Mouse (Mus musculus) ovary, adult 2 months (tissue): ENCODE measurements around the gene Oog1. TPM values are rescaled to one million over a fixed set of nuclear protein-coding genes. Genes with fewer than 3 reads are reported as not detected.

Experiments
- polyA plus RNA-seq: library from polyadenylated mRNA; depleted of rRNA; stranded (reverse); fragments of >200 nt; gene quantifications from 2 replicates; pipeline ENCODE4 v1.2.3, GENCODE M21; 2012; rRNA removed

The Oog1 gene
- 1.2 and 2.1 TPM in 2 replicates for polyA plus RNA-seq

DNA sequence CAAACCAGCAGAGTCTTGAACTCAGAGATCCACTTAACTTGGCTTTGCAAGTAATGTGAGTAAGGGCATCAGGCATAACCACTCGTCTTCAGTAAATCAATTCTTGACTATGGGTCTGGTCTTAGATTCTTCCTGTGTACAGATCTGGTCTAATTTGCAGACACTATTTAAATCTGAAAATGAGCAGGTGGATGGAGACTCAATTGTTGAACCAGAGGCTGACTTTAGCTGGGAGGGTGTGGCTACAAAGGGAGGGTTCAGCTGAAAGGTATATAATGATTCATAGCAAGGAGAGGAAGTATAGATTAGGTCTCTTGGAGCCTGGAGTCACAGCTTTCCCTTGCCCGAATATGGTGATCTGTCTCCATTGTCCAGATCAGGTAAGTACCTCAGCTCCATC lies at the start of gene Oog1:
TSS of gene Oog1 (plus strand) at position 301 of the 400 bp plus-strand sequence.

DNA sequence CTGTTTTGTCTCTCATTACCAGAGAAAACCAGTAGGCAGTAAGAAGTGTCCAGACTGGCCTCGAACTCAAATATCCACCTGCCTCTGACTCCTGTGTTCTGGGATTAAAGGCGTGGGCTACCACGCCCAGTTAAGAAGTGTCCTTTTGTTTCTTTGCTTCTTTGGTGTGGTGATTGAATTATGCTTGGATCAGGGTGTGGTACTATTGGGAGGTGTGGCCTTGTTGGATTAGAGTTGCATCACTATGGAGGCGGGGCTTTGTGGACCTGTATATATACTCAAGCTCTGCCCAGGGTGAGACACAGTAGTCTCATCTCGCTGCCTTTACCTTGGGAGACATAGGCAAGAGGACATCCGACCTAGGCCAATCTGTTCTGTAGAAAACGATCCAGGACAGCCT lies 16.1 kb downstream of the Oog1 start, which contains the start of gene Gm4027:
TSS of gene Gm4027 (plus strand) at position 301 of the 400 bp plus-strand sequence.

DNA sequence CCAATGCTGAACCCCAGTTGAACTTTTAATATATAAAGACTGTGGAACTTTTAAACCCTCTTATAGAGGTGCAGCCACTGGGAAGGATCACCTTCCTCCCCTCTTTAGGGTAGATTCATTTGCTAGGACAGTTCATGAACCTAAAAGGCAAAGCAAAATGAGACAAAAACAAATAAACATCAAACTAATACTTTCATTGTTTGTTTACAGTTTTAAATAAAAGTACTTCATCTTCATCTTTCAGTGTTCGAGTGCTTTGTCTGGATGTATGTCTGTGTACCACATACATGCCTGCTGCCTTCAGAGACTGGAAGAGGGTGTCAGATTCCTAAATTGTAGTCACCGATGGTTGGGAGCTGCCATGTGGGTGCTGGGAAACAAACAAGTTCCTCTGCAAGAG lies 42.0 kb downstream of the Oog1 start, which contains the start of gene Gm16381:
TSS of gene Gm16381 (minus strand) at position 101 of the 400 bp plus-strand sequence.

Other genes starting within 250 kb of the Oog1 start
- 8.2 and 19.2 TPM in 2 replicates for gene Sptlc2, start 214.3 kb upstream of the Oog1 start, polyA plus RNA-seq
- 7.3 and 12.3 TPM in 2 replicates for gene Slirp, start 158.8 kb upstream of the Oog1 start, polyA plus RNA-seq
- gene Alkbh1, start 158.7 kb upstream of the Oog1 start, polyA plus RNA-seq, result 22.2 and 22.5 TPM in 2 replicates
- 4.9 and 5.3 TPM in 2 replicates for gene Snw1, start 130.4 kb upstream of the Oog1 start, polyA plus RNA-seq
- not detected in 2 replicates for gene Gm5788, start 108.0 kb upstream of the Oog1 start, polyA plus RNA-seq
- gene Gm8300, start 88.4 kb upstream of the Oog1 start, polyA plus RNA-seq, result not detected in 2 replicates
- not detected in 2 replicates for gene Gm4027, start 16.2 kb downstream of the Oog1 start, polyA plus RNA-seq
- not detected in 2 replicates for gene Gm16381, start 41.9 kb downstream of the Oog1 start, polyA plus RNA-seq
- gene Gm21319, start 173.1 kb downstream of the Oog1 start, polyA plus RNA-seq, result not detected in 2 replicates
- gene Gm21936, start 192.8 kb downstream of the Oog1 start, polyA plus RNA-seq, result not detected in 2 replicates
- not detected in 2 replicates for gene BB287469, start 213.9 kb downstream of the Oog1 start, polyA plus RNA-seq
- not detected in 2 replicates for gene Gm2001, start 239.7 kb downstream of the Oog1 start, polyA plus RNA-seq